Mouse (Mus musculus): ENCODE data around the gene Mboat1. TPM values are rescaled to one million over a fixed set of nuclear protein-coding genes. Genes with fewer than 3 reads are reported as not detected.

Mboat1 gene
- total and polyA plus RNA-seq, 2 experiments from 2014 or later, result 3.5 to 3.8 TPM

DNA sequence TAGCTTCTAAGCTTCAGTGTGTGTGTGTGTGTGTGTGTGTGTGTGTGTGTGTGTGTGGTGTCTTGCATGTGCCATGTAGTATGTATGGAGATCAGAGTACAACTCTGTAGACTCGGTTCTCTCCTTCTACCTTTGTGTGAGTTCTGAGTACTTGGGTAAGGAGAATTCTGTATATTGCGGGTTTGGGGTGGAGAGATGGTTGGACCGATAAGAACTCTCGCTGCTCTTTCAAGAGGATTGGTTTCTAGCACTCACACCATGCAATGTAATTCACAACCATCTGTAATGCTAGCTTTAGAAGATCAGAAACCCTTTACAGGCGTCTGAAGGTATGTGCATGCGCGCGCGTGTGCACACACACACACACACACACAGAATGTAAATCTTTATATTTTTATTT is 123.0 kb downstream of the Mboat1 start:
- WGBS, result 96% methylated on average over 9 of the region's 9 CpGs
- H3K9me3 ChIP-seq (ENCODE audit: low read length), result no peaks in the 10 kb centered on the region
- H3K27ac ChIP-seq (ENCODE audit: low read depth, low read length), result no peak overlapping the region
- no peak for ATAC-seq
- H3K4me2 ChIP-seq (ENCODE audit: low read depth), result no peak overlapping the region
- no peak overlapping the region for H3K4me3 ChIP-seq (ENCODE audit: low read depth, low read length)
- no peak overlapping the region for H3K9ac ChIP-seq
- H3K27me3 ChIP-seq (ENCODE audit: insufficient read depth, low read length), result no peaks in the 10 kb centered on the region
- H3K36me3 ChIP-seq (ENCODE audit: insufficient read depth), result no peaks in the 10 kb centered on the region
- no peaks in the 10 kb centered on the region for H3K4me1 ChIP-seq (ENCODE audit: insufficient read depth)
- no peak for TF ChIP-seq CTCF (IDR thresholded peaks at IDR 0.05; ENCODE audit: low read depth)
- no peak for DNase-seq

DNA sequence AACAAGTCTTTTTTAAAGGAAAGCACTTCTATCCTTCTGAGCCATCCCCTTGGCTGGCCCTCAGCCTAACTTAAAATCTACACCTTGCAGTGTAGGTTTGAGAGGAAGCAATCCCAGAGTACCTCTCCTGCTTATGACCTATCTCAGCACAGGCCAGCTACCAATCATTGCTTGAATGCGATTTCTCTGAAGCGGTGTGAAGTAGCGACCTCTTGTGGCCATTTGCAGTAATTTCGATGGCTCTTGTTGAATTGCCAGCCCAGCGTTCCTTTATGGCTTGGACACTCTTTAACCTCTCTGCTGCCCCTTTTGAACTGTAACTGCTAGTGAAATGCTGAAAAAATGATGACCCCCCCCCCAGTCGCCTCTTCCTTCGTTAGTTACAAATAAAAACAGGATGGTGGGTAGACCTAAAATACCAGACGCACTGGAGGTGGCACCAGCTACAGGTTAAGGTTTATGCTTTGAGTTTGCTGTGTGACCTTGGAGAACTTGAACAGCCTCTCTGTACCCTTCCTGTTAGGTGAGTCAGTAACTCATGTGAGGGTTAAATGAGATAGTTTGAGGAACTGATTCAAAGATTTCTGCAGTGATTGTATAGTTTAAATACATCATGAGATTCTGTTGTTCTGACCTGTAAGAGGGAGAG is 123.7 kb downstream of the Mboat1 start:
- 14% methylated on average over 8 of the region's 8 CpGs for WGBS
- no peak overlapping the region for H3K9ac ChIP-seq
- no peak overlapping the region for H3K27ac ChIP-seq (ENCODE audit: low read depth, low read length)
- no peaks in the 10 kb centered on the region for H3K4me1 ChIP-seq (ENCODE audit: insufficient read depth)
- no peak overlapping the region for H3K4me3 ChIP-seq (ENCODE audit: low read depth, low read length)
- ATAC-seq, result peak; percentile 83
- peak; percentile 91 for TF ChIP-seq CTCF (IDR thresholded peaks at IDR 0.05; ENCODE audit: low read depth)
- no peak overlapping the region for H3K4me2 ChIP-seq (ENCODE audit: low read depth)
- H3K9me3 ChIP-seq (ENCODE audit: low read length), result no peaks in the 10 kb centered on the region
- H3K27me3 ChIP-seq (ENCODE audit: insufficient read depth, low read length), result no peaks in the 10 kb centered on the region
- H3K36me3 ChIP-seq (ENCODE audit: insufficient read depth), result no peaks in the 10 kb centered on the region
- peak; percentile 87 for DNase-seq

DNA sequence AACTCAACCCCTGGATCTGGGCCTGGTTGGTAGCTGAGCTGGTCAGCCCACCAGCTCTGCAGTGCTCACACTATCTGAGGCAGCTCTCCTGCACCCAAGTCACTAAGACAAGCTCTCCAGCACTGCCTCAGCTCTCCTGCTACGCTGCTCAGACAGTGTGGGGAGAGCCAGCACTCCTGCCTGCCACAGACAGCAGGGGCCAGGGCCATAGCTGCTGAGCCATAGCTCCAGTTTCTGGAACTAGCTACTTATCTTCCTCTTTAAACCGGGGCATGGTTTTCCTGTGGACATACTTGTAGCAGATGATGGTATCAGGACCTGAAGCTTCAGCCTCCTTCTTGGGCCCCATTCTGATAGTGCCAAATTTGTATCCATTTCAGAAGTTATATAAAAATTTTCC is 127.4 kb downstream of the Mboat1 start:
- Histone ChIP-seq H3K36me3 (ENCODE audit: insufficient read depth) (no peaks in the 10 kb centered on the region), H3K4me3 (ENCODE audit: low read depth, low read length) (no peak overlapping the region), H3K4me1 (ENCODE audit: insufficient read depth) (no peaks in the 10 kb centered on the region), H3K4me2 (ENCODE audit: low read depth) (no peak overlapping the region), H3K9ac (no peak overlapping the region), H3K27me3 (ENCODE audit: insufficient read depth, low read length) (no peaks in the 10 kb centered on the region), H3K9me3 (ENCODE audit: low read length) (no peaks in the 10 kb centered on the region), H3K27ac (ENCODE audit: low read depth, low read length) (no peak overlapping the region)
- ATAC-seq (no peak), DNase-seq (no peak)
- WGBS, result 80% methylated on average over 2 of the region's 2 CpGs
- TF ChIP-seq CTCF (IDR thresholded peaks at IDR 0.05; ENCODE audit: low read depth), result no peak

DNA sequence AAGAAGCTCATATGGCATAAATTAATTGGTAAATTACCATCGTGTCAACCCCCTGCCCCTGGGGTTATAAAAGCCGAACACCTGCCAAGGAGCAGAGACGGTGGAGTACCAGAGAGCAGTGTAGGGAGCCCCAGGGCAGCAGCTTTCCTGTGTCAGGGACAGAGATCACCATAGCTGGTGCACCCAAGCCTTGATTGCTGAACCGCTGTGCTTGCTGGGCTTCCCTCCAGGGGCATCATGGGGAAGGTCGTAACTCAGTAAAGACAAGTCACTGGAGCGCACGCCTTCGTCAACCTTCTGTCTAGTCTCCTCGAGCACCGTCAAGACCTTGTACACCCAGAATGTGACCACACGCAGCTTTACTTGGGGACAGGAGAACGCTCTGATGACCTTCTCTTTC is 128.0 kb downstream of the Mboat1 start:
- Histone ChIP-seq H3K36me3 (ENCODE audit: insufficient read depth) (no peaks in the 10 kb centered on the region), H3K4me3 (ENCODE audit: low read depth, low read length) (no peak overlapping the region), H3K4me2 (ENCODE audit: low read depth) (no peak overlapping the region), H3K9ac (no peak overlapping the region), H3K27ac (ENCODE audit: low read depth, low read length) (no peak overlapping the region), H3K27me3 (ENCODE audit: insufficient read depth, low read length) (no peaks in the 10 kb centered on the region), H3K4me1 (ENCODE audit: insufficient read depth) (no peaks in the 10 kb centered on the region), H3K9me3 (ENCODE audit: low read length) (no peaks in the 10 kb centered on the region)
- 84% methylated on average over 12 of the region's 12 CpGs for WGBS
- no peak for DNase-seq
- TF ChIP-seq CTCF (IDR thresholded peaks at IDR 0.05; ENCODE audit: low read depth), result no peak
- no peak for ATAC-seq

DNA sequence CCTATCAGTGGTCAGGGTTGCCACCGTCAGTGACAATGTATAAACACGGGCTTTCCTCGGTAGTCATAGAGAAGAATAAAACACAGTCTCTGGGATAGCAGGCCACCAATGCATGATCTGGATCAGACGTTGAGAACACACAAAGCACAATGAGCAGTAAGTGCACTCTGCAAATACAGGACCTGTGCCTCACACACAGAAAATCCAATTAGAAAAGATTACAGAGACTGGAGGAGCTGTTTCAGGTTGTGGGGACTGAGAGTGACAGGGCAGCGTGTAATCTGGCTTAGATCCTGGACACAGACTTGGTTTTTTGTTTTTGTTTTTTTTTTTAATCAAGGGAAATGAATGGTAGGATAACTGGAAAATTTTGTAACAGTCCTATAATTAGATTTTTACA is 128.5 kb downstream of the Mboat1 start:
- Histone ChIP-seq H3K4me1 (ENCODE audit: insufficient read depth) (no peaks in the 10 kb centered on the region), H3K9ac (no peak overlapping the region), H3K27me3 (ENCODE audit: insufficient read depth, low read length) (no peaks in the 10 kb centered on the region), H3K27ac (ENCODE audit: low read depth, low read length) (no peak overlapping the region), H3K4me2 (ENCODE audit: low read depth) (no peak overlapping the region), H3K36me3 (ENCODE audit: insufficient read depth) (no peaks in the 10 kb centered on the region), H3K9me3 (ENCODE audit: low read length) (no peaks in the 10 kb centered on the region), H3K4me3 (ENCODE audit: low read depth, low read length) (no peak overlapping the region)
- WGBS, result 68% methylated on average over 5 of the region's 5 CpGs
- DNase-seq, result no peak
- no peak for TF ChIP-seq CTCF (IDR thresholded peaks at IDR 0.05; ENCODE audit: low read depth)
- ATAC-seq, result no peak

DNA sequence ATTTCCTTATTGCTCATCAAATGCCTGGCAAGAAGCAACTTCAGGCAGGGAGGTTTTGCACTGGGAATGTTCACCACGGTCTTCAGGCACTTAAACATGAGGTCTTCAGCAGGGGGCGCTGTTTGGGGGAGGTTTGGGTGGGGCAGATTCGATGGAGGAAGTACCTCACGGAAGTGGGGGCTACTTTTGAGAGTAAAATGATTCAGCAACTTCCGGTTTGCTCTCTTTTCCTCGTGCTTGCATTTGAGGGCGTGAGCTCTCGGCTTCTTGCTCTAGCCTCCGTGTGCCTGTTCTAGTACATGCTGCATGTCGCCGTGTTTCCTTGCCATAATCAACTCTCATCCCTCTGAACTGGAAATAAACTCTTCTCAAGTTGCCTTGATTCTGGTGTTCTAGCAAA is 129.7 kb downstream of the Mboat1 start:
- DNase-seq (no peak), ATAC-seq (no peak)
- Histone ChIP-seq H3K9ac (no peak overlapping the region), H3K4me3 (ENCODE audit: low read depth, low read length) (no peak overlapping the region), H3K4me2 (ENCODE audit: low read depth) (no peak overlapping the region), H3K9me3 (ENCODE audit: low read length) (no peaks in the 10 kb centered on the region), H3K36me3 (ENCODE audit: insufficient read depth) (no peaks in the 10 kb centered on the region), H3K27ac (ENCODE audit: low read depth, low read length) (no peak overlapping the region), H3K27me3 (ENCODE audit: insufficient read depth, low read length) (no peaks in the 10 kb centered on the region), H3K4me1 (ENCODE audit: insufficient read depth) (no peaks in the 10 kb centered on the region)
- TF ChIP-seq CTCF (IDR thresholded peaks at IDR 0.05; ENCODE audit: low read depth), result no peak
- 91% methylated on average over 11 of the region's 11 CpGs for WGBS

DNA sequence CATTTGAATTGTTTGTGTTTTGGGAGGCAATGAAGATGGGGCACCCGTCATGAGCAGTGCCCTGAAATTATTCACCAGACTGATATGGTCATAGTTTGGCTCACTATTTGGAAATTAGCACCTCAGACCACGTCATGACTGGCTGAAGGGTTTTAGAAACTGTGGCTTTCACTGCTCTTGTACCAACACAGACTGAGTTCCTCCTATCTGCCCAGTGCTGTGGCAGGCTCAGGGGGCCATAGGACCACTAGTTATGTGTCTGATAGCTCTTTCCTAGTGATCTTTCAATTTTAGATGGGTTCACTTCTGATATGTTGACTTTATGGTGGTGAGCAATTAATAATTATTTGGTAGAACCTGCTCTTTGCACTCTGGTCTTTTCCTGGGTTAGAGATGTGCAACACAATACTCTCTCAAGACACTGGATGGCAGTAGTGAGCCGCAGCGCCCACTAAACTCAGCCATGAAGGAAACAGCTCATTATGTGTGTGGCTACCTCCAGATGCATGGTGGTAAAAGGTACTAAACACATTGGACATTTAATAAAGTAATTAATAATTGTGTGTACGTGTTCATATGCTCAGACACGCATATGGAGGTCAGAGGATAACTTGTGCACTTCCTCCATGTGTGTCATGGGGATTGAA is 135.9 kb downstream of the Mboat1 start:
- Histone ChIP-seq H3K9ac (no peak overlapping the region), H3K4me1 (ENCODE audit: insufficient read depth) (no peaks in the 10 kb centered on the region), H3K4me2 (ENCODE audit: low read depth) (no peak overlapping the region), H3K27me3 (ENCODE audit: insufficient read depth, low read length) (no peaks in the 10 kb centered on the region), H3K9me3 (ENCODE audit: low read length) (no peaks in the 10 kb centered on the region), H3K36me3 (ENCODE audit: insufficient read depth) (no peaks in the 10 kb centered on the region), H3K4me3 (ENCODE audit: low read depth, low read length) (no peak overlapping the region), H3K27ac (ENCODE audit: low read depth, low read length) (no peak overlapping the region)
- ATAC-seq (peak; percentile 78), DNase-seq (peak; percentile 74)
- 23% methylated on average over 6 of the region's 6 CpGs for whole genome bisulfite sequencing
- peak; percentile 92 for TF ChIP-seq CTCF (IDR thresholded peaks at IDR 0.05; ENCODE audit: low read depth)

Other genes with a start within 250 kb of the Mboat1 start
- gene E2f3, start 150.4 kb upstream of the Mboat1 start, total RNA-seq (2014; rRNA removed), result 8.5 and 11.3 TPM in 2 replicates
- gene E2f3, start 150.4 kb upstream of the Mboat1 start, polyA plus RNA-seq (2015; fragmentation: Nextera tagmentation; extraction: Ambion mirVana), result 2.5 and 3.5 TPM in 2 replicates
- gene Agtr1a, start 200.0 kb downstream of the Mboat1 start, total RNA-seq (2014; rRNA removed), result 1.1 and 1.8 TPM in 2 replicates
- 0.67 and 0.94 TPM in 2 replicates for gene Agtr1a, start 200.0 kb downstream of the Mboat1 start, polyA plus RNA-seq (2015; fragmentation: Nextera tagmentation; extraction: Ambion mirVana)